Mouse (Mus musculus) right cerebral cortex, adult 2 months (tissue): ENCODE results near the gene Hdc.

ENCODE experiments used
- DNase-seq, 2 experiments: peaks; one replicate each; pipeline ENCODE4 v3.0.0; 2021 to 2022; ENCODE audit warnings: low spot score in 2 of 2

Gene Hdc

DNA sequence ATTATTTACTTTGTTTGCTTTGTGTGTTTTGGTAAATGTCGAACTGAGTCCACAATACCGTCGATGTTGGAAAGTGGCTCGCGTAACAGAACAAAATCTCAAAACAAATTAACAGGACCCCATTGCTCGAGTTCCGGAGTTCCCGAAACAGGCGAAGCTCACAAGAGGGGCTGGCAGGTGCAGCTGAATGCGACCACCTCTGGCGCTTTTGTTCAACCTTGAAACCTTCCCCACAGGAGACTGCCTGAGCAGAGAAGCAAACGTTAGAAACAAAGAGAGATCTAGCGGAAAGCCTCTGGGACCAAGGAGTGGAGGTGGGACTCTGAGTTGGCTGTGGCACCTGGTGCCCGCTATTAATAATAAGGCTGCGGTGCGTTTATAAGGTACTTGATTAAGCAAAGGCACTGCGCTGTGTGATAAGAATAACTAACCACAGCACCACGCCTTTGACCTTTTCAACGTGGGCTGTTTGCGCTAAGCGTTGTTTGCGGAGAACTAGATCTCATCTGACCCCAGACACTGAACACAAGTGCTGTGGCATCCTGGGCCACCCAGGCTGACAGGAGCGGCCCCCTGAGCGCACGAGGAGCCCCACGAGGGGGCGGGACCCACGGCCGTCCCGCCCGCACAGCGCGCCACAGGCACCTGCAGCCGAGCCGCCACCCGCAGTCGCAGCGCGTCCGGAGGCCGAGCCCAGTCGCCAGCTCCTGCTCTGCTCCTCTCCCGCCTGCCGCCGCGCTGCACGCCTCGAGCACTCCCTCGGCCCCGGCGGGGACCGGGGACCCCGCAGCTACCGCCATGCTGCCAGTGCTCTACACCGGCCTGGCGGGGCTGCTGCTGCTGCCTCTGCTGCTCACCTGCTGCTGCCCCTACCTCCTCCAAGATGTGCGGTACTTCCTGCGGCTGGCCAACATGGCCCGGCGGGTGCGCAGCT, 66.5 kb downstream of the Hdc start, which contains the start of gene Slc27a2:
Gene Slc27a2 (plus strand): TSS at position 51 of the 934 bp plus-strand sequence.
- peak; percentile 18 to 31 for DNase-seq

DNA sequence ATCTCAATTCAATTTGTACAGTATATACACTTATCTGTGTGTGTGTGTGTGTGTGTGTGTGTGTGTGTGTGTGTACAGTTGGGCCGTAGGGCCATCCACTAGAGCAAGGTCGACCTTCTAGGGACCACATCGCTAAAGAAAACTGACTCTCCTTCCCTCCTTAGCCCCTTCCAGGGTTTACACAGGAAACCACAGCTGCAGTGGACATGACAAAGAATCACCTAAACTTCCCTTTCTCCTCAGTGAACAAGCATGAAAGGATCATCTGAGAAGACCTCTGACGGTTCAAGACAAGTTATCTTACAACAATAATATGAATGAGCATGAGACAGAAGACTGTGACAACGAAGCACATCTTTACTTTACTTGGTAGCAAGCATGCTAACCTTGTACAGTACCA, 67.2 kb downstream of the Hdc start:
- no peak for DNase-seq

DNA sequence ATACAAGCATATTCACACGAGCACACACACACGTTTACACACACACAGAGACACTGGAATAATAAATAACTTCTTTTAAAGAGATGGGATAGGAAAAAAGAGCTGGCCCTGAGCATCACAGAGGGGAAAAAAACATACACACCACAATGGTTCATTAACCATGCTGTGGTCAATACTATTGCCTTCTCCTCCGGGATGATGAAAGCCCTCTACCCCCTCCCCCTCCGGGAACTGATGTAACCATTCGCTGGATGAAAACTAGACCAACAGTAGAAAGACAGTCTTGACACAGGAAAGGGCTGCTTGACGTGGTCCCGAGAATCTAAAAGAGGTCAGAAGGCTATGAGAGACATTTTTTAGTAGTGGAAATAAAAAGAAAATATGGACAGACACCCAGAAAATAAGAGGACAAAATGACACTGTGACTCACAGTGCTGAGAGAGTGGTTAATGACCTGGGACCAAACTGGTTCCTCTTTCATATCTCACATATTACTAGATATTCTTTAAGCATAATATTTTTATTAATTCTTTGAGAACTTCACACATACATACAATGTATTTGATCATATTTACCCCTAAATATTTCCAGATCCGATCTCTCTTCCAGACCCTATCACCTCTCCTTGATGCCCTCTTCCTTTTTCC, 67.7 kb downstream of the Hdc start:
- no peak for DNase-seq

DNA sequence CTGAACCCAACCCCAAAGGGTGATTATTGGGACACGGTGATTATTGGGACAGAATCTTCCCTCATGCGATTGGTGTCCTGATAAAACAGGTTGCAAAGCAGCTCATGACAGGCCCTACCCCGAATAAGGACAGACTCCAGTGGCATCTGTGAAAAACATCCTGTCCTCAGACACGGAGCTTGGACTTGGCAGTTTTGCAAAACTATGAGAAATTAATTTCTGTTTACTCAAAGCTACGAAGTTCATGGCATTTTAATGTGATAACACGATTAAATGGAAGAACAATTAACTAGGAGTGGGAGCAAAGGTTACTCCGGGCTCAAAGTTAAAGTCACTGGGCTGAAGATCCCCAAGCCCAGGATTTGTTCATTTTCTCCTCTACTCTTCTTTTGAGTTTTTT, 69.4 kb downstream of the Hdc start:
- DNase-seq, result no peak

DNA sequence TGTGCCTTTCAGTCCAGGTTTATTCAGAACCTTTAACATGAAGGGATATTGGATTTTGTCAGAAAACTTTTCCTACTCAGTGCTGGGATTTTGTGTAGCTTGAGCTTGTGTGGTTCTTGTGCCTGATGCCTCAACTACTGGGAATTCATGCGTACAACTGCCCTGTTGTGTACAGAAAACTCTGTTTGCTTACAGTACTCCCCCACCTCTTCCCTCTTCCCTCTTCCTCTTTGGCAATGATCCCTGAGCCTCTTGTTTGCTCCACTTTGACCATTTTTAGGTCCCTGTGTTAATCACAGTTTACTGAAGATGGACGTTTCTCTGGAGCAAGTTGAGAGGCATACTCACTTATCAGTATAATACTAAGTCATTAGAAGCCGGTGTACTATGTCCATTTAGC, 72.7 kb downstream of the Hdc start:
- no peak for DNase-seq

DNA sequence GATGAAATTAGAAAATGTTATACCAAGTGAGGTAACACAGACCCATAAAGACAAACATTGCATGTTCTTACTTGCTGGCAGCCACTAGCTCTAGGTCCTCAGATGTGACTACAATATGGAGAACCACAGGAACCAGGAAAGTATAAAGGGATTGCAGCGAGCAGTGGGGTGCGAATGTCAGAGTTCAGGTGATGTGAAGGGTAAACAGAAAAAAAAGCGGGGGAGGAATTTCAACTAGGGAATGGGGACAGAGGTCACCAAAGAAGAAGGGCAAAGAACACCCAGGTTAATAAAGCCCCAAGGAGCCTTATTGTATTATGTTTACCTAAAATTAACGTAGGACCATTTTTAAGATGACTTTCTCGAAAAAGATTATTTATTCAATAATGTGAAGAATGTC, 73.8 kb downstream of the Hdc start:
- DNase-seq, result no peak
